7 mouse cellular contexts compared by ENCODE assay signal in the genomic region with DNA sequence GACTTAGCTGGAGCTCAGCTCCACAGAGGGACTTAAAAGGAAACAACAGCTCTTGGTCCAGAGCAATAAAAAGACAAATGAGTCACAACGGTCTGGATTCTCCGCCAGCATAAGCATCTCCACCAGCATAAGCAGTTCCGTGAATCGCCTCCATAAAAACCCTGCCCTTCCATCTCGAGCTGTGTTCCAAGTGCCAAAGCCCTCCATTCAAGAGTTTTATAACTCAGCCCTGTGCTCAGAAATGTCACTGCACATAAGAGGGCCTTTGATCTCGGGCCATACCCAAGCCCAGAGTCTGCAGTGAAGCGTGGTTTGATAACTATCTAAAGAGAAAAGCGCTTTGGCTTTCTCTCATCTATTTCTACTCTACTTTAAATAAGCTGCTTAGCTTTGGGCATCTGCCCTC.
DNase-seq lines count a peak whose midpoint lies in the region; ATAC-seq and TF ChIP-seq lines count a peak whose summit lies in the region.

No protein-coding gene starts in this region.

- no peak overlapping the region for H3K4me3 ChIP-seq in kidney, embryonic 15.5 days (replicated peaks)
- H3K4me3 ChIP-seq in embryonic fibroblast, embryonic 13.5 days (ENCODE audit: insufficient read depth, low read length): no peak overlapping the region
- H3K4me3 ChIP-seq in intestine, postnatal 0 days (ENCODE audit: low read depth, low read length): no peak overlapping the region
- H3K4me3 ChIP-seq in stomach, embryonic 15.5 days (replicated peaks): no peak overlapping the region
- no peak overlapping the region for H3K4me3 ChIP-seq in liver, postnatal 0 days (ENCODE audit: low read depth, low read length)
- no peak overlapping the region for H3K4me3 ChIP-seq in forebrain, embryonic 14.5 days (ENCODE audit: low read depth, low read length)

- no peaks in the 10 kb centered on the region for H3K27me3 ChIP-seq in kidney, embryonic 15.5 days
- no peaks in the 10 kb centered on the region for H3K27me3 ChIP-seq in intestine, postnatal 0 days (replicated peaks; ENCODE audit: control insufficient read depth, insufficient read depth, low read length)
- H3K27me3 ChIP-seq in stomach, embryonic 15.5 days (replicated peaks): no peaks in the 10 kb centered on the region
- H3K27me3 ChIP-seq in liver, postnatal 0 days (ENCODE audit: insufficient read depth, low read length): no peaks in the 10 kb centered on the region
- no peaks in the 10 kb centered on the region for H3K27me3 ChIP-seq in forebrain, embryonic 14.5 days (replicated peaks; ENCODE audit: control insufficient read depth, insufficient read depth, low read length)

- DNase-seq in kidney, adult 11 months: no peak
- DNase-seq in liver, postnatal 0 days: no peak
- DNase-seq in forebrain, embryonic 14.5 days (ENCODE audit: low spot score): no peak

- H3K9ac ChIP-seq in kidney, embryonic 15.5 days: no peak overlapping the region
- H3K9ac ChIP-seq in intestine, postnatal 0 days (ENCODE audit: low read depth, low read length): no peak overlapping the region
- no peak overlapping the region for H3K9ac ChIP-seq in stomach, embryonic 15.5 days
- H3K9ac ChIP-seq in liver, postnatal 0 days (replicated peaks): no peak overlapping the region
- no peak overlapping the region for H3K9ac ChIP-seq in forebrain, embryonic 14.5 days (ENCODE audit: low read length)

- ATAC-seq in kidney, embryonic 15.5 days (replicated peaks; ENCODE audit: low FRiP score): peak; percentile 58; the same call in 1 of the 2 replicates
- peak; percentile 75 for ATAC-seq in intestine, postnatal 0 days
- 0 out of 2 replicates have a peak, but pooled peaks have one; percentile 18 for ATAC-seq in stomach, embryonic 15.5 days (ENCODE audit: insufficient read depth, low FRiP score, low read depth)
- ATAC-seq in liver, postnatal 0 days: no peak
- ATAC-seq in forebrain, embryonic 14.5 days: no peak

- no peak for TF ChIP-seq CTCF in embryonic fibroblast, embryonic 13.5 days (IDR thresholded peaks at IDR 0.05; ENCODE audit: borderline replicate concordance, insufficient read depth, low read length)
- TF ChIP-seq CTCF in intestine, postnatal 0 days (IDR thresholded peaks at IDR 0.05; ENCODE audit: low read depth): no peak
- no peak for TF ChIP-seq CTCF in liver, postnatal 0 days (IDR thresholded peaks at IDR 0.05; ENCODE audit: low read depth)

- 0 out of 2 replicates have a peak, but pooled peaks cover 7% of the 10 kb centered on the region for H3K4me1 ChIP-seq in kidney, embryonic 15.5 days
- peaks cover 7% of the 10 kb centered on the region for H3K4me1 ChIP-seq in embryonic fibroblast, embryonic 13.5 days (ENCODE audit: control insufficient read depth, insufficient read depth, low read length)
- no peaks in the 10 kb centered on the region for H3K4me1 ChIP-seq in intestine, postnatal 0 days (replicated peaks; ENCODE audit: control insufficient read depth, insufficient read depth, low read length)
- H3K4me1 ChIP-seq in stomach, embryonic 15.5 days: no peaks in the 10 kb centered on the region
- H3K4me1 ChIP-seq in liver, postnatal 0 days (ENCODE audit: insufficient read depth): no peaks in the 10 kb centered on the region
- H3K4me1 ChIP-seq in forebrain, embryonic 14.5 days (ENCODE audit: control insufficient read depth, insufficient read depth, low read length): no peaks in the 10 kb centered on the region

- WGBS in kidney, embryonic 15.5 days: 19% methylated on average over 8 of the region's 8 CpGs
- 14% methylated on average over 8 of the region's 8 CpGs for WGBS in intestine, postnatal 0 days
- WGBS in stomach, embryonic 15.5 days: 50% methylated on average over 8 of the region's 8 CpGs
- 77% methylated on average over 8 of the region's 8 CpGs for WGBS in liver, postnatal 0 days (ENCODE audit: insufficient replicate concordance)
- 55% methylated on average over 8 of the region's 8 CpGs for WGBS in forebrain, embryonic 14.5 days

- no peaks in the 10 kb centered on the region for H3K9me3 ChIP-seq in kidney, embryonic 15.5 days (replicated peaks)
- H3K9me3 ChIP-seq in intestine, postnatal 0 days (ENCODE audit: control insufficient read depth): no peaks in the 10 kb centered on the region
- no peaks in the 10 kb centered on the region for H3K9me3 ChIP-seq in stomach, embryonic 15.5 days
- H3K9me3 ChIP-seq in liver, postnatal 0 days (ENCODE audit: low read length): no peaks in the 10 kb centered on the region
- no peaks in the 10 kb centered on the region for H3K9me3 ChIP-seq in forebrain, embryonic 14.5 days (replicated peaks; ENCODE audit: control insufficient read depth, low read length)

- no peak for TF ChIP-seq POLR2A in embryonic fibroblast, embryonic 13.5 days (IDR thresholded peaks at IDR 0.05; ENCODE audit: low read depth, low read length)

- H3K4me2 ChIP-seq in kidney, embryonic 15.5 days: no peak overlapping the region
- H3K4me2 ChIP-seq in intestine, postnatal 0 days (replicated peaks; ENCODE audit: low read depth): 0 out of 2 replicates have a peak overlapping the region, but pooled peaks have one; percentile 1
- no peak overlapping the region for H3K4me2 ChIP-seq in stomach, embryonic 15.5 days
- H3K4me2 ChIP-seq in liver, postnatal 0 days (ENCODE audit: low read depth, low read length): no peak overlapping the region
- no peak overlapping the region for H3K4me2 ChIP-seq in forebrain, embryonic 14.5 days (ENCODE audit: low read length)

- peak overlapping the region; percentile 54 for H3K27ac ChIP-seq in kidney, embryonic 15.5 days
- peak overlapping the region; percentile 73 for H3K27ac ChIP-seq in embryonic fibroblast, embryonic 13.5 days (ENCODE audit: insufficient read depth, low read length)
- peak overlapping the region; percentile 37; the same call in 1 of the 2 replicates for H3K27ac ChIP-seq in intestine, postnatal 0 days (ENCODE audit: low read depth, low read length)
- peak overlapping the region; percentile 26; the same call in 1 of the 2 replicates for H3K27ac ChIP-seq in stomach, embryonic 15.5 days
- H3K27ac ChIP-seq in liver, postnatal 0 days (ENCODE audit: low read depth): no peak overlapping the region
- H3K27ac ChIP-seq in forebrain, embryonic 14.5 days (ENCODE audit: low read depth, low read length): no peak overlapping the region

- TF ChIP-seq EP300 in liver, postnatal 0 days (IDR thresholded peaks at IDR 0.05; ENCODE audit: low read depth): no peak

- no peaks in the 10 kb centered on the region for H3K36me3 ChIP-seq in kidney, embryonic 15.5 days
- H3K36me3 ChIP-seq in intestine, postnatal 0 days (ENCODE audit: control insufficient read depth, insufficient read depth): no peaks in the 10 kb centered on the region
- H3K36me3 ChIP-seq in stomach, embryonic 15.5 days: no peaks in the 10 kb centered on the region
- H3K36me3 ChIP-seq in liver, postnatal 0 days (replicated peaks; ENCODE audit: insufficient read depth, low read length): no peaks in the 10 kb centered on the region
- H3K36me3 ChIP-seq in forebrain, embryonic 14.5 days (ENCODE audit: control insufficient read depth, insufficient read depth, low read length): no peaks in the 10 kb centered on the region

Comparison
In these comparisons a context has a peak if more than half of its experiments do, and no peak if none do; other contexts are left out.
1. ATAC-seq: peak in kidney, embryonic 15.5 days (single experiment), intestine, postnatal 0 days (single experiment) and stomach, embryonic 15.5 days (single experiment); none in liver, postnatal 0 days (single experiment) and forebrain, embryonic 14.5 days (single experiment).
2. H3K27ac ChIP-seq: peak in kidney, embryonic 15.5 days (single experiment), embryonic fibroblast, embryonic 13.5 days (single experiment), intestine, postnatal 0 days (single experiment) and stomach, embryonic 15.5 days (single experiment); none in liver, postnatal 0 days (single experiment) and forebrain, embryonic 14.5 days (single experiment).